Mouse (Mus musculus): ENCODE results near the gene Cdkl5. TPM values are rescaled to one million over a fixed set of nuclear protein-coding genes. Genes with fewer than 3 reads are reported as not detected.
A peak's percentile ranks its signal among the peaks of the same experiment; 100 is the strongest.

Cdkl5 gene
- total RNA-seq (2022): 1 to 10 TPM; 5.0 to 6.0 (median 5.8) TPM

DNA sequence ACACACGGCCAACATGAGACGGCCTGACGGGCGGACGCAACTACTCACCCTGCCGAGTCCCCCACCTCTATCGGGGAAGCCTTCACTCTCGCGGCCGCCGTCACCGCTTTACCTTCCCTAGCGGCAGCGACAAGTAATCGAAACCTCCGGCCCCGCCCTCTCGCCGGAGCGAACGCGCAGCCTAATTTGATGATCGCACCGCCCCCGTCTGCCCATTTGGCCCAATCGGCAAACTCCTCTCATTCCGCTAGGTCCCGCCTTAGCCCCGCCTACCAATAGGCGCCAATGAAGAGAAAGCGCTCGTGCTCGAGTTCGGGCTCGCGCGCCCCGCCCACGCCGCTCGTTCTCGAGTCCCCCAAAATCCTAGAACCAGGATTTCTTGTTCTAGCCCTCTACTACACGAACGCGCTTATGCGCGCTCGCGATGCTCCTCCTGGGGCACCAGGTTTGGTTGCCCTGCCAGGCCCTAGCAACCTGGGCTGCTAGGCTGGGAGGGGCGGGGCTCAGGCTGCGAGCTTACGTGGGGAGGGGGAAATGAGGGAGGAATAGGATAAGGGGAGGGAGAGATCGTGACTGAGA, at the start of gene Cdkl5:
Cdkl5 (minus strand) TSS at position 162 of the 579 bp plus-strand sequence.
- DNase-seq (ENCODE audit: low spot score): peak; percentile 93

- peak; percentile 40 for DNase-seq (ENCODE audit: low spot score)
These were observed 38.8 kb upstream of the Cdkl5 start for GRCm38 (mm10) chrX:161033235-161033803.

DNA sequence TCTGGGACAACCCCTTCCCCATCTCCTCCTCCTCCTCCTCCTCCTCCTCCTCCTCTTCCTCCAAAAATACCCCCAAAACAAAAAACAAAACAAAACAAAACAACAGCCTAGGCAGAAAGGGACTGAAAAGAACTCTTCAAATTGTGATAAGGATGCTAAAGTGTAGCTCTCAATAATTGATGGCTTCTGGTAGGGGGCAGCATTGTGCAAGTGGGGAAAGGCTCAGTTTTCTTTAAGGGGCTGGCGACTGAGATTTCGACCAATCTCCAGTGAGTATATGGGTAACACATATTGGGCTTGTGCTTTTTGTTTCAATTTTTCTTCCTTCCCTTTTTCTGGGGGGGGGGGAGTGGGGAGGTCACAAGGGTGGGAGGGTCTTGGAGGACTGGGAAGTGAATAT, 37.9 kb upstream of the Cdkl5 start:
- DNase-seq (ENCODE audit: low spot score): no peak

DNA sequence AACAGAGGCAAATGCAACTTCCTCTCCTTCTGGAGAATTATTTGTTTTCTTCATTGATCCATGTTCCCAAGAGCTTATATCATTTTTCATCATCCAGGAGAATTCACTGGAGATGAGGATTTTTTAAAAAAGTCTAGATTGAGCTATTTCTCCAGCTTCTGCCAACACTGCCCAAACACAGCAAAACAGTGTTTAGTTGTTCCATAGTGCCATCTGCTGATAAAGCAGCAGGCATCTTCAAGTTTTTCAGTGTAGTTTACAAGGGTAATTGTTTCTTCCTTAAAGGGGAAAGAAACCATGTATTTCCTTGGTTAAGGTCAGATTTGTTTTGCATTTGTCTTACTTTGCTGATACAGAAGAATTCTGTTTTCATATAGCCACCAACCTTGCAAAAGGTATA, 35.7 kb upstream of the Cdkl5 start:
- no peak for DNase-seq (ENCODE audit: low spot score)

GRCm38 (mm10) chrX:161024475-161024874, 30.0 kb upstream of the Cdkl5 start:
- no peak for DNase-seq (ENCODE audit: low spot score)

DNA sequence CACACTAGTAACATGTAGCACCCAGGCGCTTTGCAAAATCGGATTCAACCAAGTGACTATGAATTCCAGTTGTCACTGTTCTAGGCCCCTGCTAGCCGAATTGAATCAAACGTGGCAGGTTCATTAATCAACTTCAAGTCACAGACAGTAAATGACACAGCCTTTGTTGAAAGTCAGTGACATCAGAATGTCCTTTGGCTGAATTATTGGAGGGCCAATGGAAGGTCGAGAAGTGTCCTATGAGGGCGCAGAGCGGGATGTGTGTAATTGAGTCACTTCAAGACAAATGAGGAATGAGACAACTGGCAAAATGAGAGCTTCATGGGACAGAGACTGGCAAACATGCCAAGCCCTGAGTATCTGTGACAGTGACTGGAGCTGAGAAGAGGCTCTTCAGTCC, 27.0 kb upstream of the Cdkl5 start:
- DNase-seq (ENCODE audit: low spot score): no peak

DNA sequence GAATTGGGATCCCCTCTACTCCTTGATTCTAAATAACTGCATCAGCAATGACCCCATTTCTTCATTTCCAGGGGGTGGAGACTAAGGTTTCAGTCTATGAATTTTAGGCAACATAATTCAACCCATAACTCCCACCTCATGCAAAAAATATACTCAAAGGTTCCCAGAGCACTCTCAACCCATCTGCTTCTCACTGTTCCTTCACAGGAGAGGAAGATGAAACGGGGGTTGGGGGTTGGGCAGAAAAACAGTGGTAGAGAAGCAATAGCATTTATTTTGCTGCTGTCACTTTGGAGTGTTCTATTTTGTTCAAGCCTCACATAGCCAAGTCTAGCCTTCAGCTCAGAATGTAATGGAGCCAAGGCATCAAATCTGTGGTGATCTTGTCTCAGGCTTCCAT, 23.7 kb upstream of the Cdkl5 start:
- no peak for DNase-seq (ENCODE audit: low spot score)

GRCm38 (mm10) chrX:161006272-161006671, 11.8 kb upstream of the Cdkl5 start:
- no peak for DNase-seq (ENCODE audit: low spot score)

GRCm38 (mm10) chrX:160996051-160996450, 1.5 kb upstream of the Cdkl5 start:
- DNase-seq (ENCODE audit: low spot score): no peak

- peak; percentile 21 for DNase-seq (ENCODE audit: low spot score)
These were observed 695 bp upstream of the Cdkl5 start for GRCm38 (mm10) chrX:160995131-160995667.

DNA sequence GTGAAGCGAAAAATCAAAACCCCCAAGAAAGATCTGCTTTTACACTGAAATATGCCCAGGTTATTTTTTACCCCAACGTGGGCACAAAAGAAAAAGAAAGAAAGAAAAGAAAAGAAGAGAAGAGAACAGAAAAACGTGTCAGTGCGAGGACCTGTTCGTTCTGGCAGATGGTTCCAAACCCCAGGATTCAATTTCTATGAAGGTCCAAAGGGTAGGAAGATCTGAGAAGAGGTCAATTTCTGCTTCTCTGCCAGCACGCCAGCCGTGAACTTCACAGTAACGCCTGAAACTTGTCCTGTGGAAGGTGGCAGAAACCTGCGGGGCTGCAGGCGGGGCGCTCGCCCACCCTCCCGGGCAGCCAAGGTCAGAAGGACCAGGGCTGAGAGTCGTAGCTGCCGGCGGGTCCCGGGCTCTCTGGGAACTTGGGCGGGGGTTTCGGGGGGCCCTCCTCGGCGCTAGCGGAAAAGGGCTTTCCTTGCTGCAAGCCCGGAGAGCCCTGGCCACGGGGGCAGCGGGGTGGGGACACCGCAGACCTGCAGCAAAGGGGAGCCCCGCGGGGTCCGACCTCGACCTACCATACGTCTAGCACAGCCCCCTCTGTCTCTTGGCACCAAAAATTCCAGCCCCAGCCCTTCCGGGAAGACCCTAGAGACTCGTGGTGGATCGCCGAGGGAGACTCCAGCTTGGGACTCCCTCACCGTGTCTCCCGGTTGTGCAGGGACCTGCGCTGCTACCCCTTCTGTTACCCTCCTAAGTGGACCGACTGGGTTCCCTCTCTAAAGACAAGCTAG, 560 bp downstream of the Cdkl5 start:
- DNase-seq (ENCODE audit: low spot score): no peak

DNA sequence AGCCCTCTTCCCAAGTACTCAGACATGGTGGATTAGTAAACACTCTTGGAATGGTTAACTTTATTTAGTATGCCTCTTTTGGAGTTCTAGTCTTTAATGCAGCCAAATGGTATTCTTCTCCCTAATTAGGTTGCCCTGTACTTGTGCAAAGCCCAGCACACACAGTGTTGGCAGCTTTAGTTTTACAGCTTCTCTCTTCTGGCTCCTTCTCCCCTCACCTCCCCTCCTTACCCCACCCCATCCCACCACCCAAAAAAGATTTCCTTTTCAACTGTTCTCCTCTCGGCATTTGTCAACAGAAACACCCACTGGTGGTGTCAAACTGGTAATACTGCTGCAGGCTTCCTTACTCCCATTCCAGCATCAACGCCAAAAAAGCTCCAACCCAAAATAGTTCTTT, 1.8 kb downstream of the Cdkl5 start:
- no peak for DNase-seq (ENCODE audit: low spot score)

GRCm38 (mm10) chrX:160990276-160990675, 4.2 kb downstream of the Cdkl5 start:
- no peak for DNase-seq (ENCODE audit: low spot score)

DNA sequence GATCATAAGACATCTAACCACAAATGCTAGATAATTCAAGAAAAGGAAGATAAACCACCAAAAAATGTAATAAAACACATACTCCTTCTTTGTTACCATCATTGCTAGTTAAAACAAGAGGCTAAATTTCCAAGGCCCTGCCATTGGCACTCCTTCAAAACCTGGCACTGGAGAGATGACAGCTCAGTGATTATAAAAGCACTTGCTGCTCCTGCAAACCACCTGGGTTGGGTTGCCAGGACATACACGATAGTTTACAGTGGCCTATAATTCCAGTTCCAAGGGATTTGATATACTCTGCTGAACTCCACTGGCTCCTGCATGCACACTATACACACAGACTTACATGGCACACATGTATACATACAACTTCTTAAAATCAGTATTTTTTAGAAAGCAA, 16.6 kb downstream of the Cdkl5 start:
- no peak for DNase-seq (ENCODE audit: low spot score)

DNA sequence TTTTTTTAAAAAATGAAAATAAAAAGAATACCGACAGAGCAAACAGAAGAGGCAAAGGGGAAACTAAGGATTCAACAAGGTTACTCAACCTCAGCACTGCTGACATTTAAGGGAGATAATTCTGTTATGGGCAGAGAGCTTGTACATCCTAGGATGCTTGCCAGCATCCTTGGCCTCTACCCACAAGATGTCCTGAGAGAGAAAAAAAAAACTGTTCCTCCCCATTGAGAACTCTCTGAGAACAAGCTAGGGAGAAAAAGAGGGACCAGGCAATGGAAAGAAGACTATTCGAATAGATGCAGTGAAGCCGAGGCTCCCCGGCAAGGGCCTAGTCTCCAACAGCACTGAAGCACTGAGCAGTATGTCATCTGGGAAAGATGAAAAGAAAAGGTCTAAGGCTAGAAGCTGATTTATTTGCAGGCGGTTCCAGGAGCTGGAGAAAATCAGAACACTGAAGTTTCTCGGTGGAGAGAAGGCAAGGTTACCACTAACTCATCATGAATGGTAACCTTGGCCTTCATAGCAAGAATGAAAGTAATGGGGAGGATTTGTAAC, 22.4 kb downstream of the Cdkl5 start:
- no peak for DNase-seq (ENCODE audit: low spot score)

DNA sequence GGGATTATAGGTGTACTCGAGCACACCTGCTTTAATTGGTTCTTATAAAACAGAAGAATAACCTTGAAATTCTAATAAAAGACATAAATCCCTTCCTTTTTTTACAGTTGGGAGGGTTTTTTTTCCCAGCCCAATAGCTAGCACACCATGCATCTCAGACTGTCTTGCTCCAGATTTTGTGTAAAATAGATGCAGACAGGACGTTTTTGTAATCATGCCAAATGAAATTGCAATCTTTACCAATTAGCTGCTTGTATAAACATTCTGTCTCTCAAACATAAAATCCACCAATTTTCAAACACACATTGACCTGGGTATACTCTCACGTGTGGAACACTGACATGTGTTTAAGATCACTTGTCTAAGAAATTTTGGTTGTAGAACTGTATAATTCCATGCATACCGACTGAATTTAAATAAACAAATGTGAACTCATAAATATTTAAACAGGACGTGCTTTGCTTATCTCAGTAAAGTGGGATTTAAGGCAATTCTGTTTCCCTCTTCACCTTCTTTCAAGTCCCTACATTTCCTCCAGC, 35.8 kb downstream of the Cdkl5 start:
- DNase-seq (ENCODE audit: low spot score): no peak

GRCm38 (mm10) chrX:160949583-160949982, 44.9 kb downstream of the Cdkl5 start:
- no peak for DNase-seq (ENCODE audit: low spot score)

DNA sequence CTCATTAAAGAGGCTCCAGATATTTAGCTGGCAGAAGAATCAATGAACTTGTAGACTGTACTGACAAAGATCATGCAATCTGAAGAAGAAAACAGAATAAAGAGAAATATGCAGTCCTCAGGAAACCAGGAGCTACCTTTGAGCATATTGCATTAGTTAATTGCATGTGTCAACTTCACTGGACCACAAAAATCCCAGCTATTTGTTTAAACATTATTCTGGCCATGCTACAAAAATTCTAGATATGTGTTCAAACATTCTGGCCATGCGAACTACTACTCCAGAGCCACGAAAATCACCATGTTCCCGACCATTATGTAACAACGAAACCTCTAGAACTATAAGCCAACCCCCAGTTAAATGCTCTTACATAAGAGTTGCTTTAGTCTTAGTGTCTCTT, 49.8 kb downstream of the Cdkl5 start:
- DNase-seq (ENCODE audit: low spot score): no peak

- DNase-seq (ENCODE audit: low spot score): peak; percentile 12
These were observed 59.0 kb downstream of the Cdkl5 start for GRCm38 (mm10) chrX:160935541-160935940.

GRCm38 (mm10) chrX:160930656-160931055, 63.8 kb downstream of the Cdkl5 start:
- DNase-seq (ENCODE audit: low spot score): no peak

GRCm38 (mm10) chrX:160928870-160929269, 65.6 kb downstream of the Cdkl5 start:
- no peak for DNase-seq (ENCODE audit: low spot score)

DNA sequence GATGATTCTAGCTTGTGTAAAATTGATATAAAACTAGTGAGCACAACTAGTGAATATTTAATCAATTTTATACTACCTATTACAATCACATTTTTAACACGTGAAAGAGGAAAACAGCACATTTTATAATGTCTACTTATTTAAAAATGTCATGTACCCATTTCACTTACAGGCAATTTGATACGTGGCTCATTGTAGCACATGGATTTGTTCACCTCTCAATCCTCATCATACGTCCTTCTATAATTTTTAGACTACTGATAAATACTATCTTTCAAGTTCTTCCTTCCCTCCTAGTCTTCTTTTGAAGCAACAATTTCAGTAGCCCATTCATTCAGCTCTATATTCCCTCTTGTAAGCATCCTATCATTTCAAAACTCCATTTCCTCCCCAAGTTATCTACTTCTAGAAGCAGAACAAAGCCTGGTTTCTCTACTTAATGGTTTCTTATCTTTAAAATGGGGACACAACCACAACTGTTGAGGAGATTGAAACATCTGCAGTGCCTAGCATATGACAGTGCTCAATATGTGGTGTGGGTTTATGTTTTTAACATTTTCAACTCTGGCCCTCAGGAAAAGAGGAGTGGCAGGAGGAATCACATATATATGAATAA, 75.4 kb downstream of the Cdkl5 start:
- no peak for DNase-seq (ENCODE audit: low spot score)

All from heart, adult 8-10 months (tissue).